Mouse (Mus musculus) Patski (cell line): ENCODE results near the gene Tmcc3. TPM values are rescaled to one million over a fixed set of nuclear protein-coding genes. Genes with fewer than 3 reads are reported as not detected.

Experiments
- ATAC-seq: fragments of 100-300 bp; one replicate; pipeline ENCODE4 v1.8.0; 2021
- CTCF ChIA-PET: fragments of 350-600 bp; sonication (Branson Sonifier 250); formaldehyde crosslinking; loops from one replicate; lab custom pipeline; 2022; ENCODE audit warnings: inconsistent platforms; lab: Charles Lee
- POLR2A ChIA-PET: fragments of 350-600 bp; sonication (Branson Sonifier 250); formaldehyde crosslinking; loops from one replicate; lab custom pipeline; 2022; ENCODE audit warnings: antibody characterized with exemption, inconsistent platforms; lab: Charles Lee
- DNase-seq: peaks from one replicate; pipeline ENCODE4 v3.0.0-alpha.2; 2011; ENCODE audit warnings: low read depth, low spot score
- H3K27me3 ChIP-seq: fragments of 371-371 bp; one replicate; pipeline ENCODE4 v1.5.1; 2021
- CTCF ChIP-seq: fragments of 100-300 bp; IDR thresholded peaks from one replicate; pipeline ENCODE4 v1.5.1; 2021
- in situ Hi-C: fragments of 300-500 bp; cut with MboI; formaldehyde crosslinking; loops from 3 replicates; pipeline ENCODE4 v1.11.1; 2018; ENCODE audit warnings: low pct_unique_long_range_greater_than_20kb, mixed read lengths
- polyA plus RNA-seq: library from polyadenylated mRNA; unstranded; gene quantifications from one replicate; pipeline ENCODE4 v1.2.3, GENCODE M21; 2021

The Tmcc3 gene
- polyA plus RNA-seq, 1 experiment from 2014 or later = 6.7 TPM

DNA sequence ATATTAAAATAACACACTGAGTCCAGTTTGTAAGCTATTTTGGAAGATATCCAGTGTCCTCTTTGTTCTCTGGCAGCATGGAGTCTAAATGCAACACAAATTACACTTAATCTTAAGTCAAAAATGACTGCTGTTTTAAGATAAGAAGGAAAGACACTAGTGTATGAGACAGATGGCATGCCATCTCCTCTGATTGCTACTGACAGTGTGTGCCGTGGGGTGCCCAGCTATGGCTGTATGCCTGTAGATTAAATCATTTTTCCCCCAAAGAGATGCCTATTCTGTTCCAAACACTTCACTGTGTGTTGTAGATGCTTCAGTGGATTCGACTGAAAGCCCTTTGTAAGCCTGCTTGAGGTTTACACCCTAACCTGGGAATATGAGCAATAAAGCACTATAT is 59.5 kb downstream of the Tmcc3 start:
- CTCF ChIA-PET = no interaction called here
- ATAC-seq (no peak), DNase-seq (no peak)
- peaks cover 5% of the 10 kb centered on the region for H3K27me3 ChIP-seq
- in situ Hi-C loops = no loop called here
- POLR2A ChIA-PET = no interaction called here
- TF ChIP-seq CTCF = no peak

- POLR2A ChIA-PET = no interaction called here
- H3K27me3 ChIP-seq = no peaks in the 10 kb centered on the region
- in situ Hi-C loops = no loop called here
- no peak for DNase-seq
- TF ChIP-seq CTCF = no peak
- no peak for ATAC-seq
- CTCF ChIA-PET = no interaction called here
These were observed 65.2 kb downstream of the Tmcc3 start for GRCm38 (mm10) chr10:94376941-94377340.

DNA sequence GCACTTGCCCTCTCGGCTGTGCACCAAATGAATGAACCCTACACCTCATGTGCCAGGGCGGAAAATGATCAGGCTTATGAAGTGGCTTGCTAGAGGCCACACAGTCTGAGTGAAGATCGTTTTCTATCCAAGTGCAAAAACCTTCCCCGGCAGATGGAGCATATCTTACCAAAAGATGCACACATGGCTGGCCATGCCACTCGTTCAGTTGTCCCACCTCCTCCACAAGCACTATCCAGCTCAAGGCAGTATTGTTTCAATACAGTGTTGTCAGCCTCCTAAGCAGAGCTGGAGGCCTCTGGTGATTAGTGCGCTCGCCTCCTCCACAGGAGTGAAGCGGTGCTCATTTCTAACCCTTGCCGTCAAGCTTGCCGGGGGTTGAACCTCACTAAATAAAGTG is 66.1 kb downstream of the Tmcc3 start:
- no peak for TF ChIP-seq CTCF
- ChIA-PET POLR2A (no interaction called here), CTCF (no interaction called here)
- no peaks in the 10 kb centered on the region for H3K27me3 ChIP-seq
- in situ Hi-C loops = no loop called here
- peak; percentile 2 for ATAC-seq
- no peak for DNase-seq

DNA sequence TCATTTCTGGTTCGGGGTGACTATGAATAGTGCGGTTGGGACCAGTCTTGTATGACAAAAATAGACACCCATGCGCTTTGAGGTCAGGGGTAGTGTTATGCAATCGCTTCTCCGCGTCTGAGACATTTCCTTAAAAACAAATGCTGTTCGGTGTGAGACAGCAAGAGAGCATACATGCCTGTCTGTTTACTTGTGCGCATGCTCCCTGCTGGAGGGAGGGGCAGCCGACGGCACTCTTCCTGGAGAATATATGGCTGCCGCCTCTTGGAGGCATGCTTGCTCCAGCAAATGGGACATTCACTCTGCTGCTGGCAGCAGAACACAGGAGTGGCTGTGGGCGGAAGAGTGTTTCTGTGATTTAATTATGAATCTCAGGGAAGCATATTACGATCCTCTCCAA is 66.6 kb downstream of the Tmcc3 start:
- CTCF ChIA-PET = no interaction called here
- ATAC-seq = peak; percentile 27
- POLR2A ChIA-PET = no interaction called here

GRCm38 (mm10) chr10:94380082-94380481 is 68.3 kb downstream of the Tmcc3 start:
- DNase-seq (no peak), ATAC-seq (no peak)
- ChIA-PET CTCF (no interaction called here), POLR2A (no interaction called here)
- peak; percentile 56 for TF ChIP-seq CTCF
- no peaks in the 10 kb centered on the region for H3K27me3 ChIP-seq
- in situ Hi-C loops = no loop called here

More for the DNA sequence above, 66.6 kb downstream of the Tmcc3 start:
- peak; percentile 69 for DNase-seq
- in situ Hi-C loops = no loop called here
- peak; percentile 58 for TF ChIP-seq CTCF
- H3K27me3 ChIP-seq = no peaks in the 10 kb centered on the region

DNA sequence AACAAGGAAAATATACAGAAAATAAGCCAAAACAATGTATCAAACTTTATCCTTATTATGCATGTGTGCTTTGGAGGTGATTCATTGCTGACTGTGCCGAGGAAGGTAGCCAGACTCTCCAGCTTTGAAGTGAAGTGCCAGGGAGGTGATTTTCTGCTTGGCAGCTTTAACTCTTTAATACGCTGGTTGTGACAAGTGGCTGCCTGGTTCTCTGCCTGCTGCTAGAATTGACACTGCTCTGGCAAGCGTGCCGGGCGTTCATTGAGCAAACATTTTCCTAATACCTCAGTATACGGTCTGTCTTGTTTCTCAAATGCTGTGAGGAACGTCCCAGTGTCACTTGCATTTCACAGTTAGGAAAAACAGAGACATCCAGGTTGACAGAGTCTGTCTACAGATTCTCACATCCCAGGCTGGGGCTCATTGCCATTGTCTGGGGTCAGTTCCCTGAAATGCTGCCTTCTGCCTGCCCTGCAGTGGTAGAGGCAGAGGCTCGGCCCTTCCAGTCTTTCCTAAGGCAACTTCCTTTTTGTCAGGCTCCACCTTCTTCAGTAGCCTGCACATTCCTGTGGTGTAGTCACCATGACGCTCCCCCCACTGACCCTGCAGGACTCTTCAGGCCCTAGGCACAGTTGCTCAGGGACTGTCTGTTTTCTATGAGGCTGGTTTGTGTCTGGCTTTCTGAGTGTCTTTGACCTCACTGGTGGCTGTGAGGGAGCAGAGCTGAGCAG is 69.1 kb downstream of the Tmcc3 start:
- peak; percentile 91 for ATAC-seq
- no peak for DNase-seq
- in situ Hi-C loops = no loop called here

GRCm38 (mm10) chr10:94381393-94381740 is 69.6 kb downstream of the Tmcc3 start:
- ChIA-PET POLR2A (no interaction called here), CTCF (no interaction called here)
- DNase-seq = no peak
- in situ Hi-C loops = no loop called here
- no peaks in the 10 kb centered on the region for H3K27me3 ChIP-seq
- no peak for ATAC-seq
- no peak for TF ChIP-seq CTCF

More for the DNA sequence above, 69.1 kb downstream of the Tmcc3 start:
- TF ChIP-seq CTCF = no peak
- H3K27me3 ChIP-seq = no peaks in the 10 kb centered on the region
- ChIA-PET POLR2A (no interaction called here), CTCF (no interaction called here)

DNA sequence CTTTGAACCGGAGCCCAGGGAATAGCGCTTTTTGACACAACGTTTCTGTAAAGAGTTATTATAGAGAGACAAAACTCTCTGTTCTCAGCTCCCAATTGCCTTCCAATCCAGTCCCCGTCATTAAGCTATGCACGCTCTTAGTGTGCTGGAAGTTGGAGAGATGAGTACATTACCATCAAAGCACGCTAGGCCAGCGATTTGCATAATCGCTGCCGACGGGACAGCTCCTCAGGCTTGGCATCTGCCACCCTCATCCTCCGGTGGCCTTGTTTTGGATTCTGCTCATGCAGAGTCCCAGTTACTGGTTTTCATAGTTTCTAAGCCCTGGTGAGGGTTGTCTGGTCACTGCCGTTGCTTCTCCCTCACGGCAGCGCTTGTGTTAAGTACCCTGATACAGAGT is 70.9 kb downstream of the Tmcc3 start:
- DNase-seq (no peak), ATAC-seq (no peak)
- ChIA-PET CTCF (no interaction called here), POLR2A (no interaction called here)
- no peaks in the 10 kb centered on the region for H3K27me3 ChIP-seq
- in situ Hi-C loops = no loop called here
- no peak for TF ChIP-seq CTCF

- ATAC-seq (no peak), DNase-seq (no peak)
- TF ChIP-seq CTCF = no peak
- no peaks in the 10 kb centered on the region for H3K27me3 ChIP-seq
- in situ Hi-C loops = no loop called here
- CTCF ChIA-PET = no interaction called here
- POLR2A ChIA-PET = no interaction called here
These were observed 71.8 kb downstream of the Tmcc3 start for GRCm38 (mm10) chr10:94383565-94383964.

- in situ Hi-C loops = no loop called here
- TF ChIP-seq CTCF = no peak
- CTCF ChIA-PET = no interaction called here
- DNase-seq (no peak), ATAC-seq (no peak)
- H3K27me3 ChIP-seq = no peaks in the 10 kb centered on the region
- POLR2A ChIA-PET = no interaction called here
These were observed 77.5 kb downstream of the Tmcc3 start for GRCm38 (mm10) chr10:94389219-94389618.

- ChIA-PET CTCF (no interaction called here), POLR2A (interaction anchor here (0.6 kb wide), 2 partner anchors 132 to 750 kb away, joined by 3 to 4 read pairs; no protein-coding TSS in a partner anchor)
- TF ChIP-seq CTCF = no peak
- peak; percentile 74 for DNase-seq
- ATAC-seq = peak; percentile 84
- in situ Hi-C loops = no loop called here
- no peaks in the 10 kb centered on the region for H3K27me3 ChIP-seq
These were observed 79.3 kb downstream of the Tmcc3 start for GRCm38 (mm10) chr10:94391049-94391448.

DNA sequence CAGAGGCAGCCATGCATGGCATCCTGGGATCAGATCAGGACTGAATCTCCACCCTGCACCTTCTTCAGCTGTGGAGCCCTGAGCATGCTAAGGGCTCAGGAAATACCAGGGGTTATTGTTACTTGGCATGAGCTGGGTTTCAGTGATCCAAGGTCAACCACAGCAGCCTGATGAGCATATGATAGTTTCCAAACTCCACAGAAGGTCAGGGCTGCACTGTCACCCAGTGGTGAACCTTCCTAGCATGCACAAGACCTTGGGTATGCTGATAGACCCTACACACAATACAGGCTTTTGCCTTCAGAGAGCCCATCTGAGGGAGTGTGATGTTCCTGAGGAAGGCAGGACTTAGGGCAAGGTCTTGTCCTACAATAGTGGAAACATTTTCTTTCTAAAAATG is 82.5 kb downstream of the Tmcc3 start:
- ChIA-PET CTCF (no interaction called here), POLR2A (no interaction called here)
- in situ Hi-C loops = no loop called here
- peaks cover 3% of the 10 kb centered on the region for H3K27me3 ChIP-seq
- TF ChIP-seq CTCF = no peak
- ATAC-seq (no peak), DNase-seq (no peak)
